Mouse (Mus musculus) kidney, adult 2 months (tissue): ENCODE measurements around the gene Zfyve1.

Source experiments
- CTCF ChIP-seq: fragments of 200-500 bp; conservative IDR thresholded peaks from 2 replicates; pipeline ENCODE4 v1.5.1; 2011; ENCODE audit warnings: low read depth, mild to moderate bottlenecking, control low read depth, low read length, moderate library complexity, mixed read lengths; ENCODE audit not compliant: insufficient read depth, insufficient read length
- POLR2A ChIP-seq: fragments of 200-500 bp; IDR thresholded peaks from one replicate; pipeline ENCODE4 v1.6.1; 2011; ENCODE audit warnings: low read depth, low read length, control low read depth

GRCm38 (mm10) chr12:83641233-83641632, 44.2 kb upstream of the Zfyve1 start:
- no peak for TF ChIP-seq CTCF
- TF ChIP-seq POLR2A: no peak
